Mouse (Mus musculus) C2C12 (cell line): ENCODE measurements around the gene Cul4a. TPM values are rescaled to one million over a fixed set of nuclear protein-coding genes. Genes with fewer than 3 reads are reported as not detected.

Experiments
- H3K27me3 ChIP-seq: one replicate; pipeline ENCODE4 v1.6.1; 2011; ENCODE audit not compliant: control insufficient read depth, insufficient read depth, insufficient read length
- H3K36me3 ChIP-seq: one replicate; pipeline ENCODE4 v1.6.1; 2011; ENCODE audit not compliant: control insufficient read depth, insufficient read depth
- H3K4me3 ChIP-seq: one replicate; pipeline ENCODE4 v1.5.1; 2011; ENCODE audit warnings: mild to moderate bottlenecking, control low read depth; ENCODE audit not compliant: poor library complexity, insufficient read depth, severe bottlenecking
- H3K79me2 ChIP-seq: one replicate; pipeline ENCODE4 v1.6.1; 2011; ENCODE audit not compliant: control insufficient read depth, insufficient read depth
- H3K79me3 ChIP-seq: one replicate; pipeline ENCODE4 v1.6.1; 2011; ENCODE audit warnings: low read depth, control low read depth
- H3ac ChIP-seq: one replicate; pipeline ENCODE3; 2011; ENCODE audit warnings: low read depth; ENCODE audit not compliant: control insufficient read depth, insufficient read length
- CEBPB ChIP-seq: IDR thresholded peaks from one replicate; pipeline ENCODE4 v1.6.1; 2011; ENCODE audit warnings: low read depth, mild to moderate bottlenecking, control low read depth, moderate library complexity
- CTCF ChIP-seq: IDR thresholded peaks from one replicate; pipeline ENCODE4 v1.5.1; 2011; ENCODE audit not compliant: control insufficient read depth, insufficient read depth, insufficient read length
- FOSL1 ChIP-seq: IDR thresholded peaks from one replicate; pipeline ENCODE4 v1.8.0; 2011; ENCODE audit warnings: mild to moderate bottlenecking, low read length; ENCODE audit not compliant: poor library complexity, insufficient read depth, severe bottlenecking
- MAX ChIP-seq: IDR thresholded peaks from one replicate; pipeline ENCODE4 v1.6.1; 2011; ENCODE audit warnings: mild to moderate bottlenecking, control low read depth
- MYOD1 ChIP-seq: IDR thresholded peaks from one replicate; pipeline ENCODE4 v1.6.1; 2011; ENCODE audit warnings: low read depth; ENCODE audit not compliant: control insufficient read depth, insufficient read length
- MYOG ChIP-seq: IDR thresholded peaks from one replicate; pipeline ENCODE4 v1.6.1; 2011; ENCODE audit not compliant: control insufficient read depth, insufficient read length; ENCODE audit errors: extremely low read depth
- USF1 ChIP-seq: IDR thresholded peaks from one replicate; pipeline ENCODE4 v1.6.1; 2011; ENCODE audit warnings: low read depth, mild to moderate bottlenecking, control low read depth, moderate library complexity
- polyA plus RNA-seq: library from polyadenylated mRNA; unstranded; fragments of >200 nt; fragmentation: generic; extraction: Trizol; gene quantifications from one replicate; pipeline ENCODE4 v1.2.1, GENCODE M21; 2012; ENCODE audit warnings: missing spikeins

The Cul4a gene
- polyA plus RNA-seq, 1 experiment: 37.3 TPM

- H3K36me3 ChIP-seq: peaks cover 15% of the 10 kb centered on the region
- no peak overlapping the region for H3ac ChIP-seq
- H3K79me3 ChIP-seq: no peaks in the 10 kb centered on the region
- no peaks in the 10 kb centered on the region for H3K27me3 ChIP-seq
- no peaks in the 10 kb centered on the region for H3K79me2 ChIP-seq
- TF ChIP-seq CTCF: no peak
- TF ChIP-seq FOSL1: no peak
- no peak for TF ChIP-seq USF1
- TF ChIP-seq MYOD1: no peak
- no peak for TF ChIP-seq CEBPB
- TF ChIP-seq MYOG: no peak
- TF ChIP-seq MAX: no peak
- H3K4me3 ChIP-seq: no peak overlapping the region
Observed at GRCm38 (mm10) chr8:13181691-13181976, 76.2 kb downstream of the Cul4a start.

GRCm38 (mm10) chr8:13186819-13187218 is 81.4 kb downstream of the Cul4a start:
- no peaks in the 10 kb centered on the region for H3K79me2 ChIP-seq
- H3ac ChIP-seq: no peak overlapping the region
- H3K36me3 ChIP-seq: no peaks in the 10 kb centered on the region
- no peak overlapping the region for H3K4me3 ChIP-seq
- TF ChIP-seq MAX (no peak), CEBPB (no peak), MYOG (no peak), CTCF (no peak), USF1 (no peak), FOSL1 (no peak), MYOD1 (no peak)
- H3K79me3 ChIP-seq: no peaks in the 10 kb centered on the region
- no peaks in the 10 kb centered on the region for H3K27me3 ChIP-seq

DNA sequence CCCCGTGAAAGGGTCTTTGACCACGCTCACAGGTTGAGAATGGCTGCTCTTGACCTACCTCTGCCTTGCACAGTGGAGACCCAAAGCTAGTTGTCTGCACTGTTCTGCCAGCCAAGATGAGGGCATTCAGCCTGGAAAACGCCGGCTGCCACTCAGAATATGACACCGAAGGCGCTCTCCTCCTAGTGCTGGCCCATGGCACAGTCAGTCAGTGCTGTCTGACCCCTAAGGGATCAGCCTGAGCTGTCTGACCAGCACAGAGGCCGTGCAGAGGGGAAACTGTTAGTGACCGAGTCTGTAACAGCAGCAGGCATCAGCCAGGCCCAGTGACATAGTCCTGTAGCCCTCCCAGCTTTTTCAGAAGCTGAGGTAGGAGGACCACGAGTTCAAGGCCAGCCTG is 81.8 kb downstream of the Cul4a start:
- no peaks in the 10 kb centered on the region for H3K79me2 ChIP-seq
- H3K36me3 ChIP-seq: no peaks in the 10 kb centered on the region
- no peaks in the 10 kb centered on the region for H3K79me3 ChIP-seq
- H3K4me3 ChIP-seq: no peak overlapping the region
- no peaks in the 10 kb centered on the region for H3K27me3 ChIP-seq
- TF ChIP-seq MAX (no peak), CTCF (no peak), MYOD1 (no peak), MYOG (no peak), FOSL1 (no peak), CEBPB (no peak), USF1 (no peak)
- H3ac ChIP-seq: no peak overlapping the region

DNA sequence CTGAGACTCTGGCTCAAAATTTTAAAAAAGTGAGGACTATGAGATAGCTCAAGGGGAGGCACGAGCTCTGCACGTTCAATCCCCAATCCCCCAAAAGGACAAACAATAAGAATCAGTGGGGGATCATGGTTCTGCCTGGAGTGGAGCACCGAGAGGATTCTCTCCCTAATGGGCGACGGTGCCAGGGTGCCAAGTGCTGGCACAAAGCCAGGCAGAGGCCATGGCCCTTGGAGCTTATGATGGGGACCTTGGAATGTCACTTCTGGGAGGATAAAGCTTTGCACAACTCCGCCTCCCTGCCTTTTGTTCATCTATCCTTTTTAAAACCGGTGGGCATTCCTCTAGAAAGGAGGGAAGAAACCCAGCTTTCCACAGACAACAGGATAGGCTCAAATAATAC is 82.2 kb downstream of the Cul4a start:
- Histone ChIP-seq H3K79me3 (no peaks in the 10 kb centered on the region), H3ac (no peak overlapping the region), H3K4me3 (no peak overlapping the region), H3K27me3 (no peaks in the 10 kb centered on the region), H3K36me3 (no peaks in the 10 kb centered on the region), H3K79me2 (no peaks in the 10 kb centered on the region)
- TF ChIP-seq MYOD1 (no peak), MAX (no peak), CEBPB (no peak), MYOG (no peak), CTCF (no peak), FOSL1 (no peak), USF1 (no peak)

DNA sequence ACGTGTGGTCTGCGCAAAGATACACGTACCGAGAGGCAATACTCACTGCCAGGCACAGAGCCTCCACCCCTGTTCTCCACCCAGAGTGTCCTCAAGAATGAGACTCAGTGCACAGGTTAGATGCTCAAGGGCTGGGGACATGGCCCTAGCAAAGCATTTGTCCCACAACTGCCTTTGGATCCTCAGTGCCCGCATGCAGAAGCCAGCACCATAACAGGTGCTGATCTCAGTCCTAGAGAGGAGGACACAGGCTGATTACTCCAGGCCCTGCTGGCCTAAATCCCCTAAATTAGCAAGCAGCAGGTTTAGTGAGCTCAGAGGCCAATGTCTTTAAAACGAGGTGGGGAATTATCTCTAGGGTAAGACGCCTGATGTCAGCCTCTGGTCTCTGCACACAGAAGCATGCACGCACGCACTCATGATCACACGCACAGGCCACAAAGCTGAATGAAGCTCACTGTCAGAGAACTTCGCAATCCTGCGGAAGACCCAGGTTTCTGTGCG is 82.7 kb downstream of the Cul4a start:
- H3ac ChIP-seq: no peak overlapping the region
- TF ChIP-seq MYOD1: no peak
- TF ChIP-seq FOSL1: no peak
- no peak for TF ChIP-seq USF1
- TF ChIP-seq CTCF: no peak
- TF ChIP-seq CEBPB: no peak
- no peak for TF ChIP-seq MAX
- TF ChIP-seq MYOG: no peak
- H3K4me3 ChIP-seq: no peak overlapping the region
- no peaks in the 10 kb centered on the region for H3K79me3 ChIP-seq
- H3K36me3 ChIP-seq: no peaks in the 10 kb centered on the region
- H3K27me3 ChIP-seq: no peaks in the 10 kb centered on the region
- no peaks in the 10 kb centered on the region for H3K79me2 ChIP-seq

GRCm38 (mm10) chr8:13188857-13189256 is 83.4 kb downstream of the Cul4a start:
- TF ChIP-seq USF1 (no peak), FOSL1 (no peak), MYOG (no peak), CEBPB (no peak), CTCF (no peak), MAX (no peak), MYOD1 (no peak)
- Histone ChIP-seq H3K36me3 (no peaks in the 10 kb centered on the region), H3ac (no peak overlapping the region)

More at GRCm38 (mm10) chr8:13188857-13189256, 83.4 kb downstream of the Cul4a start:
- Histone ChIP-seq H3K27me3 (no peaks in the 10 kb centered on the region), H3K4me3 (no peak overlapping the region), H3K79me2 (no peaks in the 10 kb centered on the region), H3K79me3 (no peaks in the 10 kb centered on the region)
